Mouse (Mus musculus): ENCODE measurements around the gene Cyp3a13. TPM values are rescaled to one million over a fixed set of nuclear protein-coding genes. Genes with fewer than 3 reads are reported as not detected.
"Not testable (repeated sequence)": the region's sequence is repeated elsewhere in the genome, so short reads cannot be mapped to it uniquely, and the experiment has no call there.

Cyp3a13 gene
- total and polyA plus RNA-seq, 3 experiments: 0.58 TPM; not detected in 2

DNA sequence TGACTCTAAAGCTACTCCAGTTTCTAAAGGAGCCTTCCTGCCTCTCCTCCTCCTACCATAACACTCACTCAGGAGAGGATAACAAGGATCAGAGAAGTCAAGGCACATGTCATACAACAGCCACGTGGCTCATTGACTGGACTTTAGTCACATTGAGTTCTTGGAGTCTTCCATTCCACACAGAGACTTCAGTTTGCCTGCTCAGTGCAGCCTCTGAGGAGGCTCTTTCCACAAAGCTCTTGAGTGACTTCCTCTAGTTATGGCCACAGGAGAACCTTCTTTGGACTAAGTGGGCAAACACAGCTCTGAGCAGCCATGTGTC is 49.1 kb downstream of the Cyp3a13 start:
- not testable (repeated sequence) for DNase-seq

DNA sequence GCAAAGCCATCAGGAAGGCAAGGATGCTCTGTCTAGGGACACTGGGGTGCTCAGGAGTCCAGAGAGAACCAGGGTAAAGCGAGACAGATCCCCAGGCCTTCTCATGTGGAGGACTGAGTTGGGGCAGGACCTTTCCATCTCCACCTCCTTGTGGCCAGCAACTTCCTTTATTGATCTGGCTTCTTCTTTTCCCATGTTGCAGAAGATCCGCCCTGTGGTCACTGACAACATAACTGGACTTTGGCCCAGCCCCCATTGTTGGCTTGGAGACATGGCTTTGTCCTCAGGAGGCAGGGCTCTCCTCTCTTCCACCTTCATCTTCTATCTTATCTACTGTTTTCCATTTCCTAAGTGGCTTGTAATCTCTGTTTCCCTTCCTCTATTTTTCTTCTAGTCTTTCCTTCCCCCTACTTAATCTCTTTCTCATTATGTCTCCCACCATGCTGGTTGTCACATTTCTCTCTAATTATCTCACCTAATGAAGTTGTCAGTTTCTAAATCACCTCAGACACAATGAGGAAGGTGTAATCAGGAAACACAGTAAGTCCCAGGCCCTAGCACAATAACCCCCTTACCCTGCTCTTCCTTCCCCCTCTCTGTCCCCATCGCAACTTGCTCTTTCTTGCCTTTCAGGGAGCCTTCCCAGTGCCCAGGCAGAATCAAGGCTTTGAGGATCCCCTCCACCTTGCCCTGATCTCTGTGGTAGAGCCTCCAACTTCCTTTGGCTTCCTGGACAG is 49.6 kb downstream of the Cyp3a13 start, which contains the start of gene Pilrb2:
Gene Pilrb2, minus strand, starts transcription at position 172 of the 737 bp plus-strand sequence.
- DNase-seq: not testable (repeated sequence)

- DNase-seq: not testable (repeated sequence)
These were observed 52.8 kb downstream of the Cyp3a13 start for GRCm38 (mm10) chr5:137868600-137868999.

DNA sequence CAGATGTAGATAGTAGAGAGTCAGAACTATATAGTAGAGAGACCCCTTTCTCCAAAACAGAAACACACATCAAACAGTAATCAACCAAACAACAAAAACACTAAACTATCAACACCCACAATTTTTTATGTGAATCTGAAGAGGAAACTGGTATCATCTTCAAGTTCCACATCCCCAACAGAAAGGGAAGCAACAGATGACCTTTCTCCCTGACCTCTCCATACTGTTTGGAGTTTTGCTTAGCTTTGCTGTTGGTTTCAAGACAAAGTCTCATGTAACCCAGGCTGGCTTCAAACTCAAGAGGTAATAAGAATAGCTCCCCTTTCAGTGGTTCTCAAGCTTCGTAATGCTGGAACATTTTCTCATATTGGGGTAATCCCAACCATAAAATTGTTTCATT is 57.4 kb downstream of the Cyp3a13 start:
- DNase-seq: not testable (repeated sequence)

DNA sequence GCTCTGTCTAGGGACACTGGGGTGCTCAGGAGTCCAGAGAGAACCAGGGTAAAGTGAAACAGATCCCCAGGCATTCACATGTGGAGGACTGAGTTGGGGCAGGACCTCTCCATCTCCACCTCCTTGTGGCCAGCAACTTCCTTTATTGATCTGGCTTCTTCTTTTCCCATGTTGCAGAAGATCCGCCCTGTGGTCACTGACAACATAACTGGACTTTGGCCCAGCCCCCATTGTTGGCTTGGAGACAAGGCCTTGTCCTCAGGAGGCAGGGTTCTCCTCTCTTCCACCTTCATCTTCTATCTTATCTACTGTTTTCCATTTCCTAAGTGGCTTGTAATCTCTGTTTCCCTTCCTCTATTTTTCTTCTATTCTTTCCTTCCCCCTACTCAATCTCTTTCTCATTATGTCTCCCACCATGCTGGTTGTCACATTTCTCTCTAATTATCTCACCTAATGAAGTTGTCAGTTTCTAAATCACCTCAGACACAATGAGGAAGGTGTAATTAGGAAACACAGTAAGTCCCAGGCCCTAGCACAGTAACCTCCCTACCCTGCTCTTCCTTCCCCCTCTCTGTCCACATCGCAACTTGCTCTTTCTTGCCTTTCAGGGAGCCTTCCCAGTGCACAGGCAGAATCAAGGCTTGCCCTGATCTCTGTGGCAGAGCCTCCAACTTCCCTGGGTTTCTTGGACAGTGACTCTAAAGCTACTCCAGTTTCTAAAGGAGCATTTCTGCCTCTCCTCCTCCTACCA is 63.3 kb downstream of the Cyp3a13 start, which contains the start of gene Pilrb1:
Gene Pilrb1, minus strand, starts transcription at position 147 of the 751 bp plus-strand sequence.
- peak; percentile 22 for DNase-seq

GRCm38 (mm10) chr5:137856870-137857269 is 64.5 kb downstream of the Cyp3a13 start:
- not testable (repeated sequence) for DNase-seq

- not testable (repeated sequence) for DNase-seq
These were observed 66.5 kb downstream of the Cyp3a13 start for GRCm38 (mm10) chr5:137854907-137855306.

DNA sequence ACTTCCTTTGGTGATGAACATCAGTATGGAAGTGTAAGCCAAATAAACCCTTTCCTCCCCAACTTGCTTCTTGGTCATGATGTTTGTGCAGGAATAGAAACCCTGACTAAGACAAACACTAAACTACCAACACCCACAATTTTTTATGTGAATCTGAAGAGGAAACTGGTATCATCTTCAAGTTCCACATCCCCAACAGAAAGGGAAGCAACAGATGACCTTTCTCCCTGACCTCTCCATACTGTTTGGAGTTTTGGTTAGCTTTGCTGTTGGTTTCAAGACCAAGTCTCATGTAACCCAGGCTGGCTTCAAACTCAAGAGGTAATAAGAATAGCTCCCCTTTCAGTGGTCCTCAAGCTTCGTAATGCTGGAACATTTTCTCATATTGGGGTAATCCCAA is 71.1 kb downstream of the Cyp3a13 start:
- not testable (repeated sequence) for DNase-seq

Other genes with a start within 250 kb of the Cyp3a13 start
- gene Agfg2, start 236.9 kb downstream of the Cyp3a13 start, total RNA-seq (2021): 10 to 100 TPM; 29.2 to 37.6 TPM
- gene Agfg2, start 236.9 kb downstream of the Cyp3a13 start, polyA plus RNA-seq (2012; rRNA removed): 73.7 and 85.2 TPM in 2 replicates
- 1 to 10 TPM; 2.2 to 6.0 TPM for gene Nyap1, start 180.0 kb downstream of the Cyp3a13 start, total RNA-seq (2021)
- gene Nyap1, start 180.0 kb downstream of the Cyp3a13 start, polyA plus RNA-seq (2012; rRNA removed): 7.3 and 8.9 TPM in 2 replicates
- 10 to 100 TPM; 82.9 to 89.9 TPM for gene Tsc22d4, start 175.9 kb downstream of the Cyp3a13 start, total RNA-seq (2021)
- gene Tsc22d4, start 175.9 kb downstream of the Cyp3a13 start, polyA plus RNA-seq (2012; rRNA removed): 123 and 136 TPM in 2 replicates
- 10 to 100 TPM; 16.1 to 40.1 TPM for gene Ppp1r35, start 142.8 kb downstream of the Cyp3a13 start, total RNA-seq (2021)
- gene Ppp1r35, start 142.8 kb downstream of the Cyp3a13 start, polyA plus RNA-seq (2012; rRNA removed): 61.5 and 83.6 TPM in 2 replicates
- 10 to 100 TPM; 43.9 to 46.4 TPM for gene Mepce, start 134.0 kb downstream of the Cyp3a13 start, total RNA-seq (2021)
- gene Mepce, start 134.0 kb downstream of the Cyp3a13 start, polyA plus RNA-seq (2012; rRNA removed): 29.9 and 35.4 TPM in 2 replicates
- gene Zcwpw1, start 133.8 kb downstream of the Cyp3a13 start, total RNA-seq (2021): 1 to 10 TPM; 2.0 to 2.2 TPM
- gene Zcwpw1, start 133.8 kb downstream of the Cyp3a13 start, polyA plus RNA-seq (2012; rRNA removed): 0.38 and 0.56 TPM in 2 replicates
- gene Pilra, start 85.3 kb downstream of the Cyp3a13 start, total RNA-seq (2021): 1 to 10 TPM; 1.8 to 4.7 TPM
- gene Pilra, start 85.3 kb downstream of the Cyp3a13 start, polyA plus RNA-seq (2012; rRNA removed): 2.0 and 2.5 TPM in 2 replicates
- 1 to 10 TPM; 1.5 TPM for gene Pilrb1, start 63.5 kb downstream of the Cyp3a13 start, total RNA-seq (2021)
- 0.69 and 1.3 TPM in 2 replicates for gene Pilrb1, start 63.5 kb downstream of the Cyp3a13 start, polyA plus RNA-seq (2012; rRNA removed)
- 1 to 10 TPM in 1 of 2 experiments, under 1 TPM in 1; 0.81 to 1.8 TPM for gene Pilrb2, start 49.8 kb downstream of the Cyp3a13 start, total RNA-seq (2021)
- gene Pilrb2, start 49.8 kb downstream of the Cyp3a13 start, polyA plus RNA-seq (2012; rRNA removed): 1.1 and 3.8 TPM in 2 replicates
- gene Gjc3, start 41.5 kb upstream of the Cyp3a13 start, total RNA-seq (2021): under 1 TPM; 0.06 to 0.38 TPM
- gene Gjc3, start 41.5 kb upstream of the Cyp3a13 start, polyA plus RNA-seq (2012; rRNA removed): 0.03 and 0.19 TPM in 2 replicates
- 1 to 10 TPM in 1 of 2 experiments, under 1 TPM in 1; 0.83 to 4.2 TPM for gene Azgp1, start 59.9 kb upstream of the Cyp3a13 start, total RNA-seq (2021)
- 0.18 and 0.72 TPM in 2 replicates for gene Azgp1, start 59.9 kb upstream of the Cyp3a13 start, polyA plus RNA-seq (2012; rRNA removed)
- not detected for gene Smok3a, start 99.6 kb upstream of the Cyp3a13 start, total RNA-seq (2021)
- not detected in 2 replicates for gene Smok3a, start 99.6 kb upstream of the Cyp3a13 start, polyA plus RNA-seq (2012; rRNA removed)
- gene Smok3b, start 99.8 kb upstream of the Cyp3a13 start, total RNA-seq (2021): not detected
- gene Smok3b, start 99.8 kb upstream of the Cyp3a13 start, polyA plus RNA-seq (2012; rRNA removed): not detected in 2 replicates
- gene Smok3c, start 131.6 kb upstream of the Cyp3a13 start, total RNA-seq (2021): not detected
- not detected in 2 replicates for gene Smok3c, start 131.6 kb upstream of the Cyp3a13 start, polyA plus RNA-seq (2012; rRNA removed)
- gene Zkscan1, start 163.5 kb upstream of the Cyp3a13 start, total RNA-seq (2021): 10 to 100 TPM; 33.9 to 40.2 TPM
- gene Zkscan1, start 163.5 kb upstream of the Cyp3a13 start, polyA plus RNA-seq (2012; rRNA removed): 2.7 and 3.4 TPM in 2 replicates
- 10 to 100 TPM; 14.8 to 16.7 TPM for gene Zscan21, start 195.3 kb upstream of the Cyp3a13 start, total RNA-seq (2021)
- gene Zscan21, start 195.3 kb upstream of the Cyp3a13 start, polyA plus RNA-seq (2012; rRNA removed): 4.0 and 5.3 TPM in 2 replicates
- 10 to 100 TPM; 11.0 to 11.5 TPM for gene Zfp113, start 234.1 kb upstream of the Cyp3a13 start, total RNA-seq (2021)
- 6.2 and 10.5 TPM in 2 replicates for gene Zfp113, start 234.1 kb upstream of the Cyp3a13 start, polyA plus RNA-seq (2012; rRNA removed)
- 100 to 1,000 TPM; 132 to 160 TPM for gene Cops6, start 239.5 kb upstream of the Cyp3a13 start, total RNA-seq (2021)
- gene Cops6, start 239.5 kb upstream of the Cyp3a13 start, polyA plus RNA-seq (2012; rRNA removed): 44.6 and 49.2 TPM in 2 replicates

All from adrenal gland, adult 2 months (tissue).